Mouse (Mus musculus) testis, adult 2 months (tissue): ENCODE data around the gene Scgb2b7. TPM values are rescaled to one million over a fixed set of nuclear protein-coding genes. Genes with fewer than 3 reads are reported as not detected.
"Not testable (repeated sequence)": the region's sequence is repeated elsewhere in the genome, so short reads cannot be mapped to it uniquely, and the experiment has no call there.

ENCODE experiments used
- H3K27ac ChIP-seq: fragments of 200-500 bp; 2 replicates; pipeline ENCODE4 v1.5.1; 2012; ENCODE audit warnings: low read depth, low read length; ENCODE audit not compliant: control insufficient read depth, insufficient read depth
- H3K27me3 ChIP-seq: fragments of 200-500 bp; 2 replicates; pipeline ENCODE4 v1.6.1; 2012; ENCODE audit warnings: mild to moderate bottlenecking, low read length, moderate library complexity; ENCODE audit not compliant: control insufficient read depth, insufficient read depth
- H3K36me3 ChIP-seq: fragments of 200-500 bp; 2 replicates; pipeline ENCODE4 v1.6.1; 2012; ENCODE audit warnings: mild to moderate bottlenecking, low read length; ENCODE audit not compliant: control insufficient read depth, insufficient read depth
- H3K4me1 ChIP-seq: fragments of 200-500 bp; 2 replicates; pipeline ENCODE4 v1.6.1; 2012; ENCODE audit warnings: low read length; ENCODE audit not compliant: control insufficient read depth, insufficient read depth
- H3K4me3 ChIP-seq: fragments of 200-500 bp; 2 replicates; pipeline ENCODE4 v1.5.1; 2012; ENCODE audit warnings: low read depth, mild to moderate bottlenecking, low read length, moderate library complexity, mixed read lengths; ENCODE audit not compliant: control insufficient read depth
- polyA plus RNA-seq: library from polyadenylated mRNA; depleted of rRNA; stranded (reverse); fragments of >200 nt; gene quantifications from 2 replicates; pipeline ENCODE4 v1.2.3, GENCODE M21; 2012; rRNA removed

Gene Scgb2b7
- not detected in 2 replicates for polyA plus RNA-seq

- H3K27ac ChIP-seq, H3K27me3 ChIP-seq, H3K4me3 ChIP-seq, H3K4me1 ChIP-seq, H3K36me3 ChIP-seq: not testable (repeated sequence)
Observed at GRCm38 (mm10) chr7:31705657-31706056, at the start of gene Scgb2b7. TSS of gene Scgb2b7 (minus strand) at chr7:31705757.

- not testable (repeated sequence) for H3K27me3 ChIP-seq, H3K36me3 ChIP-seq, H3K4me1 ChIP-seq, H3K27ac ChIP-seq, H3K4me3 ChIP-seq
Observed at GRCm38 (mm10) chr7:31712365-31712764, 6.8 kb upstream of the Scgb2b7 start, which contains the start of gene Scgb1b7. TSS of gene Scgb1b7 (plus strand) at chr7:31712665.

Other genes starting within 250 kb of the Scgb2b7 start
- gene Scgb1b7, start 6.9 kb upstream of the Scgb2b7 start, polyA plus RNA-seq = not detected in 2 replicates